ENCODE assay signal across 10 mouse cellular contexts in the genomic region with DNA sequence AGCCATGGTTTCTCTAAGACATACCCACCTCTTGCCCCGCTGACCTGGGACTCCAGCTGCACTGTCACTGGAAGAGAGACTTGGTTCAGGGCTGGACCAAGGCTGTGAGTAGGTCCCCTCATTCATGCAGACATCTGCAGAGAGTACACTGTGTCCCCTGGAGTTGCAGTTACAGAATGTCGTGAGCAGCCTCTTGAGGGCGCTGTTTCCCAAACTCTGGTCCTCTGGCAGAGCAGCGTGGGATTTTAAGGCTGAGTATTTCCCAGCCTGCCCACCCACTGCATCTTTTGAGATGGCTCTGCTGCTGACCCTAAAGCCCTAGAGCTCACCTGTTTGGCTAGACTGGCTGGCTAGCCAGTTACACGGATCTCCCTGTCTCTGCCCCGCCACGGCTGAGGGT. TPM values are rescaled to one million over a fixed set of nuclear protein-coding genes. Genes with fewer than 3 reads are reported as not detected.
DNase-seq lines count a peak whose midpoint lies in the region; ATAC-seq and TF ChIP-seq lines count a peak whose summit lies in the region.
"Had no signal": no experiment of that assay in that cellular context is flagged by ENCODE, and none has a peak within 500 bp of the region (broad histone marks: within the 10 kb centered on the region; RNA-seq: fewer than 3 reads in every experiment).

No protein-coding gene starts in this region.

- TF ChIP-seq EP300 in ES-Bruce4 (IDR thresholded peaks at IDR 0.05; ENCODE audit: insufficient read depth, low read depth, low read length): no peak

- H3K9ac ChIP-seq in kidney, postnatal 0 days (ENCODE audit: low read depth, low read length): no peak overlapping the region
- no peak overlapping the region for H3K9ac ChIP-seq in kidney, embryonic 15.5 days
- H3K9ac ChIP-seq in ES-Bruce4 (ENCODE audit: low read depth, poor library complexity, severe bottlenecking): no peak overlapping the region
- H3K9ac ChIP-seq in midbrain, embryonic 15.5 days: no peak overlapping the region

- DNase-seq in kidney, postnatal 0 days (ENCODE audit: low spot score): no peak
- DNase-seq in c-Kit-positive CD71-negative TER-119-negative erythroid progenitor cells, embryonic 14.5 days (ENCODE audit: low read depth): peak; percentile 53
- DNase-seq in spleen, postnatal 14 days (ENCODE audit: low spot score in 2 of 2): peak; percentile 29 to 52
- no peak for DNase-seq in heart, adult 8-10 months (ENCODE audit: low spot score)
- DNase-seq: cerebellum, postnatal 25 days had no signal

- no peaks in the 10 kb centered on the region for H3K36me3 ChIP-seq in kidney, postnatal 0 days (ENCODE audit: insufficient read depth, low read length)
- no peaks in the 10 kb centered on the region for H3K36me3 ChIP-seq in kidney, embryonic 15.5 days
- H3K36me3 ChIP-seq in ES-Bruce4 (ENCODE audit: control insufficient read depth, insufficient read depth, low read length, poor library complexity, severe bottlenecking): no peaks in the 10 kb centered on the region
- no peaks in the 10 kb centered on the region for H3K36me3 ChIP-seq in midbrain, embryonic 15.5 days (replicated peaks)

- no peaks in the 10 kb centered on the region for H3K4me1 ChIP-seq in kidney, postnatal 0 days (replicated peaks; ENCODE audit: insufficient read depth, low read length)
- H3K4me1 ChIP-seq in kidney, embryonic 15.5 days: peaks cover 9% of the 10 kb centered on the region
- no peaks in the 10 kb centered on the region for H3K4me1 ChIP-seq in ES-Bruce4 (ENCODE audit: control insufficient read depth, insufficient read depth, low read length)
- H3K4me1 ChIP-seq in midbrain, embryonic 15.5 days: no peaks in the 10 kb centered on the region

- no peak overlapping the region for H3K27ac ChIP-seq in kidney, postnatal 0 days
- H3K27ac ChIP-seq in kidney, embryonic 15.5 days: no peak overlapping the region
- H3K27ac ChIP-seq in ES-Bruce4 (ENCODE audit: insufficient read depth, low read length): no peak overlapping the region
- no peak overlapping the region for H3K27ac ChIP-seq in midbrain, embryonic 15.5 days

- no peak for ATAC-seq in kidney, postnatal 0 days (replicated peaks; ENCODE audit: low FRiP score, low read depth)
- ATAC-seq in kidney, embryonic 15.5 days (replicated peaks; ENCODE audit: low FRiP score): no peak
- no peak for ATAC-seq in midbrain, embryonic 15.5 days (replicated peaks)
- no peak for ATAC-seq in frontal cortex, adult (ENCODE audit: low TSS enrichment)

- H3K4me3 ChIP-seq in kidney, postnatal 0 days (replicated peaks; ENCODE audit: low read depth, low read length): no peak overlapping the region
- no peak overlapping the region for H3K4me3 ChIP-seq in kidney, embryonic 15.5 days (replicated peaks)
- H3K4me3 ChIP-seq in ES-Bruce4 (ENCODE audit: low read depth, low read length): no peak overlapping the region
- no peak overlapping the region for H3K4me3 ChIP-seq in midbrain, embryonic 15.5 days

- TF ChIP-seq CTCF in kidney, postnatal 0 days (IDR thresholded peaks at IDR 0.05; ENCODE audit: low read depth): peak; percentile 46
- peak; percentile 87 for TF ChIP-seq CTCF in ES-Bruce4 (IDR thresholded peaks at IDR 0.05; ENCODE audit: low read depth, low read length)

- H3K4me2 ChIP-seq in kidney, postnatal 0 days (ENCODE audit: low read length): no peak overlapping the region
- H3K4me2 ChIP-seq in kidney, embryonic 15.5 days: no peak overlapping the region
- no peak overlapping the region for H3K4me2 ChIP-seq in midbrain, embryonic 15.5 days

- H3K27me3 ChIP-seq in kidney, postnatal 0 days (ENCODE audit: insufficient read depth, low read length): no peaks in the 10 kb centered on the region
- H3K27me3 ChIP-seq in kidney, embryonic 15.5 days: no peaks in the 10 kb centered on the region
- no peaks in the 10 kb centered on the region for H3K27me3 ChIP-seq in ES-Bruce4 (ENCODE audit: control insufficient read depth, insufficient read depth, low read length, poor library complexity, severe bottlenecking)
- H3K27me3 ChIP-seq in midbrain, embryonic 15.5 days (replicated peaks): no peaks in the 10 kb centered on the region

- TF ChIP-seq POLR2A in ES-Bruce4 (IDR thresholded peaks at IDR 0.05; ENCODE audit: insufficient read depth, low read length): no peak

- no peaks in the 10 kb centered on the region for H3K9me3 ChIP-seq in kidney, postnatal 0 days (replicated peaks; ENCODE audit: low read length)
- no peaks in the 10 kb centered on the region for H3K9me3 ChIP-seq in kidney, embryonic 15.5 days (replicated peaks)
- H3K9me3 ChIP-seq in ES-Bruce4 (replicated peaks; ENCODE audit: control insufficient read depth, insufficient read depth, low read length, poor library complexity, severe bottlenecking): no peaks in the 10 kb centered on the region
- no peaks in the 10 kb centered on the region for H3K9me3 ChIP-seq in midbrain, embryonic 15.5 days

- 64% methylated on average over 7 of the region's 7 CpGs for WGBS in kidney, postnatal 0 days
- 55% methylated on average over 7 of the region's 7 CpGs for WGBS in kidney, embryonic 15.5 days
- WGBS in midbrain, embryonic 15.5 days: 52% methylated on average over 7 of the region's 7 CpGs

RNA-seq across cellular contexts. Expression of gene H2-Oa, which starts 1.2 kb away (rescaled TPM):
- polyA plus RNA-seq in kidney, postnatal 0 days (2015; fragmentation: Nextera tagmentation; extraction: Ambion mirVana): 0.83 and 0.95 TPM in 2 replicates
- polyA plus RNA-seq in kidney, embryonic 15.5 days (2015; fragmentation: Nextera tagmentation; extraction: Ambion mirVana): 0.39 and 0.64 TPM in 2 replicates
- polyA plus RNA-seq in ES-Bruce4 (2011; ENCODE audit: insufficient read depth, insufficient read length, low read depth, missing spikeins): 1.4 TPM in 1 of 2 replicates, not detected in the other
- polyA plus RNA-seq in midbrain, embryonic 15.5 days (2015; fragmentation: Nextera tagmentation; extraction: Ambion mirVana): not detected in 2 replicates
- total RNA-seq in heart, adult 8-10 months (2022): under 1 TPM in 2 of 4 experiments, not detected in 2; 0.25 to 0.28 TPM
- total RNA-seq: heart, postnatal 25 days had no signal

RNA-seq across cellular contexts. Expression of gene H2-DMa, which starts 28.4 kb away (rescaled TPM):
- polyA plus RNA-seq in kidney, postnatal 0 days (2015; fragmentation: Nextera tagmentation; extraction: Ambion mirVana): 18.6 and 20.6 TPM in 2 replicates
- 14.8 and 15.9 TPM in 2 replicates for polyA plus RNA-seq in kidney, embryonic 15.5 days (2015; fragmentation: Nextera tagmentation; extraction: Ambion mirVana)
- 5.9 and 8.3 TPM in 2 replicates for polyA plus RNA-seq in ES-Bruce4 (2011; ENCODE audit: insufficient read depth, insufficient read length, low read depth, missing spikeins)
- polyA plus RNA-seq in midbrain, embryonic 15.5 days (2015; fragmentation: Nextera tagmentation; extraction: Ambion mirVana): 17.2 and 18.8 TPM in 2 replicates
- total RNA-seq in heart, adult 8-10 months (2022): 1 to 10 TPM; 2.2 to 3.9 (median 3.7) TPM

RNA-seq across cellular contexts. Expression of gene Brd2, which starts 31.5 kb away (rescaled TPM):
- 90.2 and 100 TPM in 2 replicates for polyA plus RNA-seq in kidney, postnatal 0 days (2015; fragmentation: Nextera tagmentation; extraction: Ambion mirVana)
- 135 and 140 TPM in 2 replicates for polyA plus RNA-seq in kidney, embryonic 15.5 days (2015; fragmentation: Nextera tagmentation; extraction: Ambion mirVana)
- polyA plus RNA-seq in ES-Bruce4 (2011; ENCODE audit: insufficient read depth, insufficient read length, low read depth, missing spikeins): 190 and 199 TPM in 2 replicates
- polyA plus RNA-seq in midbrain, embryonic 15.5 days (2015; fragmentation: Nextera tagmentation; extraction: Ambion mirVana): 137 and 140 TPM in 2 replicates
- total RNA-seq in heart, adult 8-10 months (2022): 10 to 100 TPM; 61.0 to 75.7 (median 69.8) TPM

RNA-seq across cellular contexts. Expression of gene Col11a2, which starts 51.7 kb away (rescaled TPM):
- 1.4 and 1.6 TPM in 2 replicates for polyA plus RNA-seq in kidney, postnatal 0 days (2015; fragmentation: Nextera tagmentation; extraction: Ambion mirVana)
- polyA plus RNA-seq in kidney, embryonic 15.5 days (2015; fragmentation: Nextera tagmentation; extraction: Ambion mirVana): 2.2 and 6.6 TPM in 2 replicates
- polyA plus RNA-seq in ES-Bruce4 (2011; ENCODE audit: insufficient read depth, insufficient read length, low read depth, missing spikeins): 0.82 and 0.85 TPM in 2 replicates
- 3.2 and 4.8 TPM in 2 replicates for polyA plus RNA-seq in midbrain, embryonic 15.5 days (2015; fragmentation: Nextera tagmentation; extraction: Ambion mirVana)
- 1 to 10 TPM in 3 of 4 experiments, under 1 TPM in 1; 0.87 to 1.3 (median 1.2) TPM for total RNA-seq in heart, adult 8-10 months (2022)

RNA-seq across cellular contexts. Expression of gene H2-DMb2, which starts 52.2 kb away (rescaled TPM):
- 15.3 and 19.4 TPM in 2 replicates for polyA plus RNA-seq in kidney, postnatal 0 days (2015; fragmentation: Nextera tagmentation; extraction: Ambion mirVana)
- 22.6 and 25.3 TPM in 2 replicates for polyA plus RNA-seq in kidney, embryonic 15.5 days (2015; fragmentation: Nextera tagmentation; extraction: Ambion mirVana)
- polyA plus RNA-seq in ES-Bruce4 (2011; ENCODE audit: insufficient read depth, insufficient read length, low read depth, missing spikeins): not detected in 2 replicates
- 0.27 and 0.65 TPM in 2 replicates for polyA plus RNA-seq in midbrain, embryonic 15.5 days (2015; fragmentation: Nextera tagmentation; extraction: Ambion mirVana)
- total RNA-seq in heart, adult 8-10 months (2022): 1 to 10 TPM in 2 of 4 experiments, under 1 TPM in 2; 0.65 to 1.1 (median 0.97) TPM

Comparison
In these comparisons a context has a peak if more than half of its experiments do, and no peak if none do; other contexts are left out.
1. DNase-seq: peak in c-Kit-positive CD71-negative TER-119-negative erythroid progenitor cells, embryonic 14.5 days (single experiment) and spleen, postnatal 14 days (2 of 2); none in kidney, postnatal 0 days (single experiment) and heart, adult 8-10 months (single experiment).